Mouse (Mus musculus) spleen, adult 2 months (tissue): ENCODE results near the gene Kdm8. TPM values are rescaled to one million over a fixed set of nuclear protein-coding genes. Genes with fewer than 3 reads are reported as not detected.

Experiments used
- DNase-seq, 2 experiments: peaks; one replicate each; pipeline versions ENCODE4 v3.0.0 to v3.0.0-alpha.2; 2012 to 2021; ENCODE audit warnings: low spot score in 2 of 2, low read depth in 1 of 2
- H3K27ac ChIP-seq: fragments of 200-500 bp; 2 replicates; pipeline ENCODE4 v1.5.1; 2012; ENCODE audit warnings: low read length, inconsistent platforms; ENCODE audit not compliant: insufficient read depth
- H3K27me3 ChIP-seq: fragments of 200-500 bp; 2 replicates; pipeline ENCODE4 v1.6.1; 2012; ENCODE audit warnings: mild to moderate bottlenecking, moderate library complexity, low read length, inconsistent platforms; ENCODE audit not compliant: control insufficient read depth, insufficient read depth
- H3K36me3 ChIP-seq: fragments of 200-500 bp; 2 replicates; pipeline ENCODE4 v1.6.1; 2012; ENCODE audit warnings: mild to moderate bottlenecking, low read length, inconsistent platforms; ENCODE audit not compliant: control insufficient read depth, insufficient read depth
- H3K4me1 ChIP-seq: fragments of 200-500 bp; 2 replicates; pipeline ENCODE4 v1.6.1; 2011; ENCODE audit warnings: inconsistent platforms; ENCODE audit not compliant: control insufficient read depth, insufficient read depth, insufficient read length
- H3K4me3 ChIP-seq: fragments of 200-500 bp; 2 replicates; pipeline ENCODE4 v1.5.1; 2011; ENCODE audit warnings: mild to moderate bottlenecking, inconsistent platforms; ENCODE audit not compliant: insufficient read depth, insufficient read length; ENCODE audit errors: extremely low read depth
- CTCF ChIP-seq: fragments of 200-500 bp; IDR thresholded peaks from 2 replicates; pipeline ENCODE4 v1.5.1; 2011; ENCODE audit warnings: mild to moderate bottlenecking, inconsistent platforms; ENCODE audit not compliant: insufficient read depth, insufficient read length, insufficient replicate concordance; ENCODE audit errors: extremely low read depth
- POLR2A ChIP-seq: fragments of 200-500 bp; IDR thresholded peaks from 2 replicates; pipeline ENCODE4 v1.6.1; 2011; ENCODE audit warnings: low read depth, low read length, inconsistent platforms
- WGBS: fragments of 180-500 bp; shearing (Covaris S2); methylation state at CpG from one replicate; pipeline ENCODE4 v1.1.7; 2018; 5-methylcytosine and 5-hydroxymethylcytosine counted together
- polyA plus RNA-seq: library from polyadenylated mRNA; depleted of rRNA; stranded (reverse); fragments of >200 nt; gene quantifications from 2 replicates; pipeline ENCODE4 v1.2.3, GENCODE M21; 2012

The Kdm8 gene
- polyA plus RNA-seq, 1 experiment = 3.8 TPM

- Histone ChIP-seq H3K27ac (peak overlapping the region; percentile 92), H3K4me3 (no peak overlapping the region), H3K4me1 (peaks cover 46% of the 10 kb centered on the region), H3K27me3 (no peaks in the 10 kb centered on the region), H3K36me3 (peaks cover 8% of the 10 kb centered on the region)
- TF ChIP-seq POLR2A = peak; percentile 13; the same call in 1 of the 2 replicates
- TF ChIP-seq CTCF = no peak
- peak in 1 of 2 experiments; percentile 34 for DNase-seq
- 44% methylated on average over 10 of the region's 10 CpGs for WGBS
These were observed 42.6 kb downstream of the Kdm8 start for GRCm38 (mm10) chr7:125487126-125487525.

GRCm38 (mm10) chr7:125488706-125489105 is 44.2 kb downstream of the Kdm8 start:
- peak in 1 of 2 experiments; percentile 69 for DNase-seq
- no peaks in the 10 kb centered on the region for H3K27me3 ChIP-seq
- peaks cover 3% of the 10 kb centered on the region for H3K36me3 ChIP-seq
- no peak overlapping the region for H3K4me3 ChIP-seq
- peak overlapping the region; percentile 92 for H3K27ac ChIP-seq
- WGBS = 44% methylated on average over 6 of the region's 6 CpGs
- TF ChIP-seq POLR2A = no peak; the same call in 1 of the 2 replicates
- no peak for TF ChIP-seq CTCF
- H3K4me1 ChIP-seq = peaks cover 56% of the 10 kb centered on the region

DNA sequence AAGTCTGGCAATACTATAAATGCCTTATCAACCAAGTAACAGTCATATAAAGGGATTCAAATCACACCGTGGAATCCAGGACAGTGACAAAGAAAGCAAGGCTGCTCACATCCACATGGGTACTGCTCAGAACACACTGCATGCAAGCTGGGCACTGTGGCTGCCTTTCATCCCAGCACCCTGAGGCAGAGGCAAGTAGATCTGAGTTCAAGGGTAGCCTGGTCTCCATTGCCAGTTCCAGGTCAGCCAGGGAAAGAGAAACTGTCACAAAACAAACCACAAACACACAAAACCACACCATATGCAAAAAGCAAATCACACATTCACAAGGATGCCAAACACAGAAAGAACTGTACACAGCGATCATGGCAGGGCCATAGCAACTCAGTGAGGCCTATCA is 45.2 kb downstream of the Kdm8 start:
- Histone ChIP-seq H3K27ac (peak overlapping the region; percentile 92), H3K4me3 (no peak overlapping the region), H3K27me3 (no peaks in the 10 kb centered on the region), H3K36me3 (peaks cover 1% of the 10 kb centered on the region; the same call in 1 of the 2 replicates), H3K4me1 (peaks cover 61% of the 10 kb centered on the region)
- 40% methylated on average over 2 of the region's 2 CpGs for WGBS
- no peak for DNase-seq
- no peak for TF ChIP-seq CTCF
- no peak for TF ChIP-seq POLR2A

GRCm38 (mm10) chr7:125490947-125491735 is 46.7 kb downstream of the Kdm8 start, which contains the start of gene Nsmce1:
Nsmce1 (minus strand) TSS chr7:125491596.
- Histone ChIP-seq H3K27ac (peak within 1 kb of the TSS; percentile 97), H3K27me3 (no peaks in the 10 kb centered on the region), H3K4me1 (peaks cover 65% of the 10 kb centered on the region), H3K4me3 (peak within 1 kb of the TSS; percentile 61), H3K36me3 (0 out of 2 replicates have a peak, but pooled peaks cover 1% of the 10 kb centered on the region)
- under 1% methylated on average over 55 of the region's 56 CpGs for WGBS
- TF ChIP-seq CTCF (0 out of 2 replicates have a peak, but pooled peaks have one; percentile 6), POLR2A (peak; percentile 43; the same call in 1 of the 2 replicates)
- peak; percentile 95 to 97 for DNase-seq

- H3K4me1 ChIP-seq = peaks cover 64% of the 10 kb centered on the region; the same call in 1 of the 2 replicates
- peak overlapping the region; percentile 48 for H3K4me3 ChIP-seq
- no peak for DNase-seq
- no peaks in the 10 kb centered on the region for H3K27me3 ChIP-seq
- 16% methylated on average over 12 of the region's 12 CpGs for WGBS
- TF ChIP-seq CTCF (no peak), POLR2A (no peak)
- no peaks in the 10 kb centered on the region for H3K36me3 ChIP-seq
- H3K27ac ChIP-seq = peak overlapping the region; percentile 97
These were observed 47.3 kb downstream of the Kdm8 start for GRCm38 (mm10) chr7:125491760-125492159.

DNA sequence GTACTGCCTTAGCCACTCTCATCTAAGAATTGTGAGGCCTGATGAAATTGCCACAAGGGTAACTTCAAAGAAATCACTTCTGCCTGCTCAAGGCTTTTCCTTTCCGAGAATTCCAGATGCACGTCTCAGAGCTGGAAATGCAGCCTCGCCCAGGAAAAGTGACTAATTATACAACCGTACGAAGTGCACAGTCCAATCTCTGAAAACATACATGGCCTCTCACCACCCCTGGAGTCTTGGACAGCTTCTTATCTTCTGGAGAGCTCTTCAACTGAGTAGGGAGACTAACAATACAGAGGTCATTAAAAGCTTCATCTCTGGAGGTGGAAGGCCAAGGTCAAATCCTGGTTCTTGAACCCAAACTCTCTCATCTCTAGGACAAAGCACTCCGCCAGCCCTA is 48.1 kb downstream of the Kdm8 start:
- Histone ChIP-seq H3K27ac (no peak overlapping the region), H3K4me3 (no peak overlapping the region), H3K36me3 (no peaks in the 10 kb centered on the region), H3K27me3 (no peaks in the 10 kb centered on the region), H3K4me1 (peaks cover 60% of the 10 kb centered on the region; the same call in 1 of the 2 replicates)
- no peak for DNase-seq
- WGBS = 86% methylated on average over 6 of the region's 6 CpGs
- no peak for TF ChIP-seq CTCF
- TF ChIP-seq POLR2A = no peak

DNA sequence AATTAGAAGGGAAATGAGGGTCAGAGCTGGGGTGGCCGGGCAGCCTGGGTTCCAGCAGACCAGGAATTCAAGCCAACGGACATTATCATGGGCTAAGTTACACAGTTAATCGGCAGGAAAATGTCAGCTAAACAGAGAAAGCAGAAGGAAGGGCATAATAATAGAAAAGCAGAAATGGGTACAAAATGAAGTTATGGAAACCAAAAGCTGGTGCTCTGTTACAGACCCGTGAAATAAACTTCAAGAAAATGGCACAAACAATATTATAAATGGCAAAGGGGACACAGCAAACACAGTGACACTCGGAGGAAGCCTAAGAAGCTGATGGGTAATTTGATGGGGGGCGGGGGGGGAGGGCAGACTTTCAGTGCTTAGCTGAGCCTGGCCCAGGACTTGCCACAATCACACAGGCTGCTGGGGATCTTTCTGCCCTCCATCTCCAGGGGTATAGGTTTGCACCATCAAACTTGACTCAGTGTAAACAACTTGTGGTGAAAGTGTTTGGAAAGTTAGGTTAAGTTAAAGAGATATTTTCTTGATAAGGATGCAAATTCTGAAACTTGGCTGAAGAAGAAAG is 51.5 kb downstream of the Kdm8 start:
- H3K27me3 ChIP-seq = no peaks in the 10 kb centered on the region
- 25% methylated on average over 6 of the region's 6 CpGs for WGBS
- H3K36me3 ChIP-seq = no peaks in the 10 kb centered on the region
- H3K4me3 ChIP-seq = no peak overlapping the region
- peak overlapping the region; percentile 97 for H3K27ac ChIP-seq
- TF ChIP-seq POLR2A (no peak), CTCF (no peak)
- DNase-seq = no peak
- peaks cover 39% of the 10 kb centered on the region; the same call in 1 of the 2 replicates for H3K4me1 ChIP-seq
